Mouse (Mus musculus): ENCODE results near the gene Tbc1d19. TPM values are rescaled to one million over a fixed set of nuclear protein-coding genes. Genes with fewer than 3 reads are reported as not detected.

Gene Tbc1d19
- polyA plus RNA-seq, 1 experiment from 2014 or later: 36.7 TPM

DNA sequence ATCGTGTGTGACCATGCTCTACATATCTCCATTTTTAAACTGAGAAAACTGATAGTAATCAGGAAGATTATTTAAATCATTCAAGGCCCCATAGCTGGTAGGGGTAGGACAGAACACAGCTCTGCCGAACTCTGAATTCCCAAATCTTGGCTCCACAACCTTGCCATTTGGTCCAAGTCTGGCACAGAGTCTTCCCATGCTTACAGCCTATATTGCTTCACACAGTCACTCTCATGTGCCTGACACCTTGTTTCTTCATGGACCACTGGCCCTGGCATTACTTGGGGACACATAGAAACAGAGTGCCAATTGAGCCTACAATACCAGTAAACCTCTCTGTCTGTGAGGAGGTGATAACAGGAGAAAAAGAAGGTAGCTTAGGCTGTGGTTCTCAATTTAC is 111.0 kb downstream of the Tbc1d19 start:
- no peaks in the 10 kb centered on the region for H3K9me3 ChIP-seq
- no peak overlapping the region for H3K9ac ChIP-seq
- H3K27me3 ChIP-seq (replicated peaks): no peaks in the 10 kb centered on the region
- H3K4me1 ChIP-seq: 0 out of 2 replicates have a peak, but pooled peaks cover 4% of the 10 kb centered on the region
- H3K27ac ChIP-seq: no peak overlapping the region
- H3K4me3 ChIP-seq (replicated peaks): no peak overlapping the region
- WGBS: 90% methylated on average over 2 of the region's 2 CpGs
- ATAC-seq (ENCODE audit: insufficient read depth, low FRiP score, low read depth): no peak
- no peaks in the 10 kb centered on the region for H3K36me3 ChIP-seq
- no peak overlapping the region for H3K4me2 ChIP-seq

DNA sequence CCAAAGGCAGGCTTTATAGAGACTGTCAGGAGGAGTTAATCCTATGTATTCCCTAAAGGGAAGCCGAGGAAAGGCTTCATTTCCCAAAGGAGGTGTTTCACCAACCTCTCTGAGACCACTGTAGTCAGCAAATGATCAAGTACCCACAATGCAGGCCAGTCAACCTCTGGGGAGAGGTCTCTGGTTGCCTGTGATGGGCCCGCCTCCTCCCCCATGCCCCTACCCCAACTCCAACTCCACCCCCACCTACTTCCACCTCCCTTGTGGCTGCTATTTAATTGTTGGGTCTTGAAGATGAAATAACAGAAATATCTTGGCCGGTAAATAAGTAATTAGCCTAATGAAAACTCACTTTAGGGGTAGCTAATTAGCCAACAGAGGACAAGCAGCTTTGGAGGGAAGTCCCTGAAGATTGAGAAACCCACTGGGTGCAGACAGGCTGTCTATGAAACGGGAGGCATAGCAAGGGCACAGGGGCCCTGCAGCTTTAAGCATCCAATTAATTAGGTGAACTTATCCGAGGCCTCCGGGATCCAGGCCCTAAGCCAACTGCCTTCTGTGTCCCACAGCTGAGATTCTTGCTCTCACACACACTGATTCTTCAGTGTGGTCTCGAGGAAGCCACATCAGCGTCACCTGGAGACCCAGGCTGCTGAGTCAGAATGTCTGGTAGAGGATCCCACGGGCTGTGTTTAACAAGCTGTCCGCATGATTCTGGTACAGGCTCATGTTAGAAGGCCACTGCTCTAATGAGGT is 112.9 kb downstream of the Tbc1d19 start:
- no peak overlapping the region for H3K4me2 ChIP-seq
- no peak for ATAC-seq (ENCODE audit: insufficient read depth, low FRiP score, low read depth)
- no peaks in the 10 kb centered on the region for H3K9me3 ChIP-seq
- H3K4me1 ChIP-seq: 0 out of 2 replicates have a peak, but pooled peaks cover 4% of the 10 kb centered on the region
- 64% methylated on average over 10 of the region's 10 CpGs for WGBS
- no peaks in the 10 kb centered on the region for H3K36me3 ChIP-seq
- H3K4me3 ChIP-seq (replicated peaks): no peak overlapping the region
- H3K9ac ChIP-seq: no peak overlapping the region
- no peak overlapping the region for H3K27ac ChIP-seq
- H3K27me3 ChIP-seq (replicated peaks): no peaks in the 10 kb centered on the region

DNA sequence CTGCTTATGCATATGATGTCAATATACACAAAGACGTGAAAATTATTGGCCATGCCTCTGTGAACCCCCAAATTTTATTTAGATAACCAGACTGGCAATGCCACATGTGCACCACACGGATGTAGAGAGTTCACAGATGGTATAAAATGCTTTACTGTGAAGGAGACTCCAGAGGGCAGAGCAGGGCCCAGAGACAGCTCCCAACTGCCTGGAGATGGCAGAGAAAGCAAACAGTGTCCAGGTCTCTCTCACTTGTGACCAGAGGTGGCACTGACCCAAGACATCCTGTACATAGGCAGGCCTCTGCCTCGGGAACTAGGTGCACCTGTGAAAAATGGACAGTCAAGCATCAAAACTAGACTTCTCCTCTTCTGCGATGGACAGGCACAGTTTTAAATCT is 114.6 kb downstream of the Tbc1d19 start:
- Histone ChIP-seq H3K4me3 (replicated peaks) (no peak overlapping the region), H3K27ac (no peak overlapping the region), H3K4me1 (0 out of 2 replicates have a peak, but pooled peaks cover 4% of the 10 kb centered on the region), H3K9me3 (no peaks in the 10 kb centered on the region), H3K9ac (no peak overlapping the region), H3K4me2 (no peak overlapping the region), H3K36me3 (no peaks in the 10 kb centered on the region), H3K27me3 (replicated peaks) (no peaks in the 10 kb centered on the region)
- no peak; the same call in 1 of the 2 replicates for ATAC-seq (ENCODE audit: insufficient read depth, low FRiP score, low read depth)
- 63% methylated on average over 4 of the region's 4 CpGs for WGBS

DNA sequence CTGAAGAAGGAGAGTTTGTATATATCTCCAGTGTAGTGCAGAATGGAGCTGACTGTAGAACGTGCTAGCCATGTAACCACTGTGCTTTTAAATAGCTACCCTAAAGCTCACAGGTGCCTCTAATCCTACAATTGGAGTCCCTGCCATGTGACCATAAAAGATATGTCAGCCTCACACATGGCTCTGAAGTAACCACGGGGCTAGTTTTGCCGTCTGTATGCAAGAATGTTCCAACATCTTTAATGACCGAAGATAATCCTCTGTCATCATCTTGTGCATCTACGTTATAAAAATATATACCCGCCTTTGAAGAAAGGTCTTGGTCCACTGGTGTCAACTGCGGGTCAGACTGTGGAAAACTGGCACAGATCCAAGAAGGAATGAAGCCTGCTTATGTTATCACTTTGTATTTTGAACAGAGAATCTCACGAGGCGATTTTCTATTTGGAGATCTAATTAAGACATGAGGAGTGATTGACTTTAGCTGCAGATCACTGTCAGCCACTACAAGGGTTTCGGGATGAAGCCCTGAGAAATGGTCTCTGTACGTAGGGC is 117.0 kb downstream of the Tbc1d19 start:
- H3K4me3 ChIP-seq (replicated peaks): no peak overlapping the region
- no peaks in the 10 kb centered on the region for H3K27me3 ChIP-seq (replicated peaks)
- H3K27ac ChIP-seq: no peak overlapping the region
- WGBS: 46% methylated on average over 11 of the region's 11 CpGs
- H3K4me1 ChIP-seq: 0 out of 2 replicates have a peak, but pooled peaks cover 2% of the 10 kb centered on the region
- ATAC-seq (ENCODE audit: insufficient read depth, low FRiP score, low read depth): no peak
- H3K36me3 ChIP-seq: no peaks in the 10 kb centered on the region
- H3K9me3 ChIP-seq: no peaks in the 10 kb centered on the region
- no peak overlapping the region for H3K9ac ChIP-seq
- H3K4me2 ChIP-seq: no peak overlapping the region

DNA sequence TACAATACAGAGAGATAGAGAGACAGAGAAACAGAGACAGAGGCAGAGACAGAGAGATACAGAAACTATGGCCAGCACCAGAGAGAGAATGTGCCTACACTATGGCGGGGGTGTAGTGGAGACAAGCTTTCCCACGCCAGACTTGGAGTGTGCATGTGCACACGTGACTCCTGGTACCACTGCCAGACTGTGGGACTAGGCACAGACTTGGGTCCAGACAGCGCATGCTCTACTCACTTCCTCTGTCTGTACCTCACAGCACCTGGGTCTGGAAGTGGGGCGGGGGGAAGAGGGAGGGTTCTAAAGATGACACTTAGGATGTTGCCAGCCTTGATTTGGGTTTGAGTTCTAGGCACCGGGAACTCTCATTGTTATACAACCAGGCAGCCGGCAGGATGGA is 118.5 kb downstream of the Tbc1d19 start:
- Histone ChIP-seq H3K4me3 (replicated peaks) (no peak overlapping the region), H3K27me3 (replicated peaks) (no peaks in the 10 kb centered on the region), H3K27ac (no peak overlapping the region), H3K4me1 (no peaks in the 10 kb centered on the region), H3K9ac (no peak overlapping the region), H3K9me3 (no peaks in the 10 kb centered on the region), H3K4me2 (no peak overlapping the region), H3K36me3 (no peaks in the 10 kb centered on the region)
- 77% methylated on average over 7 of the region's 7 CpGs for WGBS
- no peak for ATAC-seq (ENCODE audit: insufficient read depth, low FRiP score, low read depth)

DNA sequence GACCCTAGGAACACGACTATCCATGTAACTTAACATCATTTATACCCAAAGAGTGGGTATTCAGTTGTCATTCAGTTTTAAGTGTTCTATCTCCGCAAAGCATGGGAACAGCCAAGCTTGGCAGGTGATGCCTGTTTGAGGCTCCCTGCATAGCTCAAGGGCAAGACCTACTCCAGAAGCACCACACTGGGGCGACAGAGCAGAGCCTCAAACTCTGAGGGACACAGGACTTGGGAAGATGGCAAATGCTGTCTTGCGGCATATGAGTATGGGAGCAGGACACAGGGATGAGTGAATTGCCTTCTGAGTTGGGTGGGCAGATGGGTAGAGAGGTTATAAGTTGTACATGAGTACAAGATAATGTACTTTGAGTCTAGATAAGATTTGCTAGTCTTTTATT is 119.1 kb downstream of the Tbc1d19 start:
- Histone ChIP-seq H3K4me1 (0 out of 2 replicates have a peak, but pooled peaks cover 3% of the 10 kb centered on the region), H3K9me3 (no peaks in the 10 kb centered on the region), H3K27ac (no peak overlapping the region), H3K9ac (no peak overlapping the region), H3K27me3 (replicated peaks) (no peaks in the 10 kb centered on the region), H3K4me2 (no peak overlapping the region), H3K4me3 (replicated peaks) (no peak overlapping the region), H3K36me3 (no peaks in the 10 kb centered on the region)
- 77% methylated on average over 4 of the region's 4 CpGs for WGBS
- ATAC-seq (ENCODE audit: insufficient read depth, low FRiP score, low read depth): no peak

DNA sequence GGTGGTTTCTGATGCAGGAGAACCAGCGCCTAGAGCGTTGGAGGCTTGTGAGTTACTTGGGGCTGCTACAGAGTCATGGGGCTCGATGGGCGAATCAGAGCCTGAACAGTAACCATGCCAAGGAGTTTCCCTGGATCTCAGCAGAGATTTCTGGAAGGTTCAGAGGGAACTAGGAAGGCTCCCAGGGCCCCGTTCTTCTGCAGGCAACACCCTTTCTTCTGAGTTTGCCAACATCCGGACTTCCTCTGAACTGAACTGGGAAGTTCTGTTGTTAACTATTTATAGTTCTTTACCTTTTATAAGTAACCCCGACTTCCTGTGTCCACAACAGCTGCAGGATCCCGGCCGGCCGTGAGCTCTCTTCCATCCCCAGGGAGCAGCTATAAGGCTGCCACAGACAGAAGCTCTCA is 119.8 kb downstream of the Tbc1d19 start:
- ATAC-seq (ENCODE audit: insufficient read depth, low FRiP score, low read depth): no peak
- Histone ChIP-seq H3K9me3 (no peaks in the 10 kb centered on the region), H3K4me3 (replicated peaks) (no peak overlapping the region), H3K27ac (peak overlapping the region; percentile 38), H3K36me3 (no peaks in the 10 kb centered on the region), H3K27me3 (replicated peaks) (no peaks in the 10 kb centered on the region), H3K4me1 (0 out of 2 replicates have a peak, but pooled peaks cover 3% of the 10 kb centered on the region), H3K9ac (no peak overlapping the region), H3K4me2 (no peak overlapping the region)
- WGBS: 56% methylated on average over 10 of the region's 10 CpGs

DNA sequence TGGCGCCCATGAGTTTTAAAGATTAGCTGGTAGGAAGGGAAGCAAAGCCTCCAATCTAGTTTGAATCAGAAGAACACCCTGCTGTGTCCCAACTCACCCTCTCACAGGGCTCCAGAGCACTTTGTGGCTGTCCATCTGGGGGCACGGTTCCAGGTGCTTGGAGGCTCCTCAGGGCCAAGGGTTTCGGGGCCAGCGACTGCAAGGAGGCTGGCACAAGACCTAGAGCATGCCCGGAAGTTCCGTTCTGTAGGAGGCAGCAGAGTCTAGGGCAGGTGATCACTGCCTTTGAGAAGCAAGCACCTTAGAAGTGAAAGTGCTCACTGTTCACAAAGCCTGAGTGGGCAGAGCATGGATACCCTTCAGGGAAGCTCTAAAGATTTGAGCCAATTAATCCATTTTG is 120.4 kb downstream of the Tbc1d19 start:
- no peak for ATAC-seq (ENCODE audit: insufficient read depth, low FRiP score, low read depth)
- 84% methylated on average over 6 of the region's 6 CpGs for WGBS
- H3K4me3 ChIP-seq (replicated peaks): no peak overlapping the region
- no peak overlapping the region for H3K4me2 ChIP-seq
- no peaks in the 10 kb centered on the region for H3K36me3 ChIP-seq
- 0 out of 2 replicates have a peak, but pooled peaks cover 3% of the 10 kb centered on the region for H3K4me1 ChIP-seq
- no peaks in the 10 kb centered on the region for H3K27me3 ChIP-seq (replicated peaks)
- H3K9ac ChIP-seq: no peak overlapping the region
- H3K9me3 ChIP-seq: no peaks in the 10 kb centered on the region
- peak overlapping the region; percentile 38; the same call in 1 of the 2 replicates for H3K27ac ChIP-seq

DNA sequence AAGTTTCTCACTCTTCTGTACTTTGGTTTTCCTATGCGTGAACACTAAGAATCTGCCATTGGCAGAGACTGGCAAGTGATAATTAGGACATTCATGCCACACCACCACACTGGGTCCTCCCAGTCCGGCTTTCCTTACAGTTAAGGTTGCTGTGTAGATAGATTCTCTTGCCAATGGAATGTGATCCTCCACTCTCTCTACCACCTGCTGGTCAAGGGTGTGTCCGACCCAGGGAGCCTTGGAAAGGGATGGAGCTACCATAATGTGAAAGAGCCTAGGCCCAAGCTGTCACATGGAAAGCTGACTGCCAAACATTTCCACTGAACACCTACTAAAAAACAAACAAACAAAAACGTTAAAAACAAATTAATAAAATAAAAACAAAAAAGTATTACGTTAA is 121.6 kb downstream of the Tbc1d19 start:
- H3K4me1 ChIP-seq: 0 out of 2 replicates have a peak, but pooled peaks cover 3% of the 10 kb centered on the region
- no peak overlapping the region for H3K27ac ChIP-seq
- no peaks in the 10 kb centered on the region for H3K36me3 ChIP-seq
- ATAC-seq (ENCODE audit: insufficient read depth, low FRiP score, low read depth): no peak
- no peak overlapping the region for H3K4me2 ChIP-seq
- 78% methylated on average over 5 of the region's 5 CpGs for whole genome bisulfite sequencing
- no peaks in the 10 kb centered on the region for H3K9me3 ChIP-seq
- no peaks in the 10 kb centered on the region for H3K27me3 ChIP-seq (replicated peaks)
- no peak overlapping the region for H3K9ac ChIP-seq
- no peak overlapping the region for H3K4me3 ChIP-seq (replicated peaks)

DNA sequence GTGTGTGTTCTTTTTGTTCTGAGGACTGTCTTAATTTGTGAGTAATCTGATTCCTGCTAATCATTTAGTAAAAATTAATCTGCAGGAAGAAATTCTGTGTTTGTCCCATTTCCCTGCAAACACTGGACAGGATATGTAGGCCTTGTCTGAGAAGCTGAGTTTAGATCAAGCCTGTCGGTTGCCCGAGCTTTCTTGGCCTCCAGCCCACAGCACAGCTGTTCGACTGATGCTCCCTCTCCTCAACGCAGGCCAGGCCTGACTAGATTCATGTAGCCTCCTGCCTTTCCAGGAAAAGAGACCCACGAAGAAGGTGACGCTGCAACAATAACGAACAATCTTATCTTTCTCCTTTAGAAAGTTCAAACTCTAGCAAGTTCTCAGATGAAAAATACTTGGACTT is 124.2 kb downstream of the Tbc1d19 start:
- ATAC-seq (ENCODE audit: insufficient read depth, low FRiP score, low read depth): peak; percentile 66; the same call in 1 of the 2 replicates
- 0 out of 2 replicates have a peak, but pooled peaks cover 3% of the 10 kb centered on the region for H3K4me1 ChIP-seq
- no peaks in the 10 kb centered on the region for H3K9me3 ChIP-seq
- no peaks in the 10 kb centered on the region for H3K36me3 ChIP-seq
- H3K4me3 ChIP-seq (replicated peaks): no peak overlapping the region
- H3K27me3 ChIP-seq (replicated peaks): no peaks in the 10 kb centered on the region
- no peak overlapping the region for H3K4me2 ChIP-seq
- whole genome bisulfite sequencing: 33% methylated on average over 7 of the region's 7 CpGs
- H3K9ac ChIP-seq: no peak overlapping the region
- H3K27ac ChIP-seq: peak overlapping the region; percentile 10; the same call in 1 of the 2 replicates

DNA sequence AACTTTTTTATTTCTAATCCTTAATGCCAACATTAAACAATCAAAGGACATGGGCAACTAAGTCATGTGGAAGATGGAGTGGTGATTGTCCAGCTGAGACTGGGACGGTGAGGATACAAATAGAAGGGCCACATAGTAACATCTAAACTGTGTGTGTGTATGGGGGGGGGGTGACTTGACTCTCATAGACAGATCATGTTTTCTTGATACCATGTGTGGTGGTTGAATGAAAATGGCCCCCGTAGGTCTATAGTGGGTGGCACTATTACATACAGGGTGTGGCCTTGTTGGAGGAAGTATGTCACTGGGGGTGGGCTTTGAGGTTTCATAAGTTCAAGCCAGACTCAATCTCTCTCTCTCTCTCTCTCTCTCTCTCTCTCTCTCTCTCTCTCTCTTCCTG is 124.6 kb downstream of the Tbc1d19 start:
- Histone ChIP-seq H3K4me3 (replicated peaks) (no peak overlapping the region), H3K27ac (no peak overlapping the region), H3K9me3 (no peaks in the 10 kb centered on the region), H3K4me1 (0 out of 2 replicates have a peak, but pooled peaks cover 3% of the 10 kb centered on the region), H3K27me3 (replicated peaks) (no peaks in the 10 kb centered on the region), H3K36me3 (no peaks in the 10 kb centered on the region), H3K9ac (no peak overlapping the region), H3K4me2 (no peak overlapping the region)
- WGBS: 88% methylated on average over 2 of the region's 2 CpGs
- no peak for ATAC-seq (ENCODE audit: insufficient read depth, low FRiP score, low read depth)

DNA sequence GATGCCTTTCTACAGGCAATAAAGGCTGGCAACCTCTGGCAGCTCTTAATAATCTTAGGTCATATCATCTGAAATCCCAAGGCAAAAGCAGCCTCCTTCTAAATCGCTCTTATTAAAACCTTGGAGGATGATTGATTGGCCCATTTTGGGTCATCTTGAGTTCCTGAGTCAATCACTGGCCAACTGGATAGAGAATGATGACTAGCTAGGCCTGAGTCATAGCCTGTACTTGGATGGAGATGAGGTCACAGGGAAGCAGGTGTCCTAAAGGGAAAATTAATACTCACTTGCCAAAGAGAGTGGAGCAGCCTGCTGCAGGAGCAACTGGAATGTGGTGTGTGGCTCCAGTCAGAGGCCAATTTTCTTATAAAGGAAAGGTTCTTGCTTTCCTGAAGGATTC is 125.4 kb downstream of the Tbc1d19 start:
- 88% methylated on average over 1 of the region's 1 CpGs for WGBS

More for the DNA sequence above, 125.4 kb downstream of the Tbc1d19 start:
- H3K9me3 ChIP-seq: no peaks in the 10 kb centered on the region
- no peak for ATAC-seq (ENCODE audit: insufficient read depth, low FRiP score, low read depth)
- H3K27ac ChIP-seq: no peak overlapping the region
- H3K4me2 ChIP-seq: no peak overlapping the region
- H3K36me3 ChIP-seq: no peaks in the 10 kb centered on the region
- H3K27me3 ChIP-seq (replicated peaks): no peaks in the 10 kb centered on the region
- 0 out of 2 replicates have a peak, but pooled peaks cover 3% of the 10 kb centered on the region for H3K4me1 ChIP-seq
- H3K9ac ChIP-seq: no peak overlapping the region
- no peak overlapping the region for H3K4me3 ChIP-seq (replicated peaks)

All from stomach, embryonic 15.5 days (tissue).